ENCODE assay signal across 12 mouse cellular contexts in genomic region chr15:79392527-79392926, GRCm38 (mm10). TPM values are rescaled to one million over a fixed set of nuclear protein-coding genes. Genes with fewer than 3 reads are reported as not detected.
A peak's percentile ranks its signal among the peaks of the same experiment; 100 is the strongest.
DNase-seq lines count a peak whose midpoint lies in the region; ATAC-seq and TF ChIP-seq lines count a peak whose summit lies in the region.
"Had no signal": no experiment of that assay in that cellular context is flagged by ENCODE, and none has a peak within 500 bp of the region (broad histone marks: within the 10 kb centered on the region; RNA-seq: fewer than 3 reads in every experiment).

No protein-coding gene starts in this region.

- H3K27ac ChIP-seq in gastrocnemius, adult 2 months = peak overlapping the region; percentile 89
- H3K27ac ChIP-seq in hindbrain, embryonic 15.5 days (replicated peaks) = 0 out of 2 replicates have a peak overlapping the region, but pooled peaks have one; percentile 28
- H3K27ac ChIP-seq in hindbrain, embryonic 16.5 days (ENCODE audit: low read depth, low read length) = no peak overlapping the region
- 0 out of 2 replicates have a peak overlapping the region, but pooled peaks have one; percentile 63 for H3K27ac ChIP-seq in midbrain, embryonic 10.5 days (replicated peaks)
- H3K27ac ChIP-seq in midbrain, embryonic 13.5 days = no peak overlapping the region

- peaks cover 45% of the 10 kb centered on the region for H3K4me1 ChIP-seq in hindbrain, embryonic 15.5 days (replicated peaks)
- peaks cover 13% of the 10 kb centered on the region for H3K4me1 ChIP-seq in hindbrain, embryonic 16.5 days (ENCODE audit: control insufficient read depth, insufficient read depth, low read depth, low read length)
- H3K4me1 ChIP-seq in midbrain, embryonic 10.5 days = peaks cover 56% of the 10 kb centered on the region
- H3K4me1 ChIP-seq in midbrain, embryonic 13.5 days (replicated peaks) = peaks cover 41% of the 10 kb centered on the region

- TF ChIP-seq CTCF in gastrocnemius, adult 2 months (IDR thresholded peaks at IDR 0.05) = no peak

- H3K4me3 ChIP-seq in gastrocnemius, adult 2 months = peak overlapping the region; percentile 23; the same call in 1 of the 2 replicates
- H3K4me3 ChIP-seq in hindbrain, embryonic 15.5 days = no peak overlapping the region
- no peak overlapping the region for H3K4me3 ChIP-seq in hindbrain, embryonic 16.5 days (ENCODE audit: low read length)
- no peak overlapping the region for H3K4me3 ChIP-seq in midbrain, embryonic 10.5 days
- no peak overlapping the region for H3K4me3 ChIP-seq in midbrain, embryonic 13.5 days (replicated peaks)

- no peaks in the 10 kb centered on the region for H3K9me3 ChIP-seq in hindbrain, embryonic 15.5 days
- no peaks in the 10 kb centered on the region for H3K9me3 ChIP-seq in hindbrain, embryonic 16.5 days (ENCODE audit: control insufficient read depth, low read length)
- H3K9me3 ChIP-seq in midbrain, embryonic 10.5 days (replicated peaks) = no peaks in the 10 kb centered on the region
- no peaks in the 10 kb centered on the region for H3K9me3 ChIP-seq in midbrain, embryonic 13.5 days

- no peaks in the 10 kb centered on the region for H3K36me3 ChIP-seq in hindbrain, embryonic 15.5 days
- H3K36me3 ChIP-seq in hindbrain, embryonic 16.5 days (ENCODE audit: control insufficient read depth, insufficient read depth, low read length) = no peaks in the 10 kb centered on the region
- peaks cover 21% of the 10 kb centered on the region for H3K36me3 ChIP-seq in midbrain, embryonic 10.5 days
- H3K36me3 ChIP-seq in midbrain, embryonic 13.5 days = peaks cover 9% of the 10 kb centered on the region; the same call in 1 of the 2 replicates

- no peak for ATAC-seq in hindbrain, embryonic 15.5 days (ENCODE audit: low FRiP score, low read depth)
- ATAC-seq in hindbrain, embryonic 16.5 days = no peak
- ATAC-seq in midbrain, embryonic 13.5 days = no peak
- ATAC-seq: inflammation-experienced regulatory T-cells, adult 6 months had no signal

- DNase-seq in gastrocnemius, adult 2 months = no peak
- no peak for DNase-seq in gastrocnemius, adult 18-20 months (ENCODE audit: low spot score)
- no peak for DNase-seq in midbrain, embryonic 10.5 days (ENCODE audit: low spot score)
- no peak for DNase-seq in embryo, embryonic 11 days
- DNase-seq in gastrocnemius, postnatal 14 days = no peak
- DNase-seq: adrenal gland, postnatal 36 days; cerebellum, adult 11 months; thymus, adult 2 months had no signal

- intact Hi-C loops in gastrocnemius, adult 2 months (cut with DNase I) = no loop called here
- intact Hi-C loops in gastrocnemius, postnatal 14 days (cut with DNase I; ENCODE audit: low total_unique reads) = loop anchor here (5.0 kb wide), 1 partner anchor 75 kb away; no protein-coding TSS in a partner anchor

- H3K4me2 ChIP-seq in hindbrain, embryonic 15.5 days = no peak overlapping the region
- no peak overlapping the region for H3K4me2 ChIP-seq in hindbrain, embryonic 16.5 days (ENCODE audit: low read length)
- H3K4me2 ChIP-seq in midbrain, embryonic 13.5 days (replicated peaks) = no peak overlapping the region

- H3K27me3 ChIP-seq in hindbrain, embryonic 15.5 days = no peaks in the 10 kb centered on the region
- H3K27me3 ChIP-seq in hindbrain, embryonic 16.5 days (replicated peaks; ENCODE audit: control insufficient read depth, insufficient read depth, low read length) = no peaks in the 10 kb centered on the region
- H3K27me3 ChIP-seq in midbrain, embryonic 10.5 days (ENCODE audit: low read depth, poor library complexity, severe bottlenecking) = no peaks in the 10 kb centered on the region
- no peaks in the 10 kb centered on the region for H3K27me3 ChIP-seq in midbrain, embryonic 13.5 days

- H3K9ac ChIP-seq in hindbrain, embryonic 15.5 days = no peak overlapping the region
- H3K9ac ChIP-seq in hindbrain, embryonic 16.5 days (ENCODE audit: low read depth, low read length) = no peak overlapping the region
- no peak overlapping the region for H3K9ac ChIP-seq in midbrain, embryonic 13.5 days (replicated peaks)

- 94% methylated on average over 5 of the region's 5 CpGs for WGBS in hindbrain, embryonic 15.5 days
- WGBS in hindbrain, embryonic 16.5 days = 90% methylated on average over 5 of the region's 5 CpGs
- 85% methylated on average over 5 of the region's 5 CpGs for WGBS in midbrain, embryonic 10.5 days
- 89% methylated on average over 5 of the region's 5 CpGs for WGBS in midbrain, embryonic 13.5 days

RNA-seq across cellular contexts. Expression of gene Tmem184b, which starts 10.8 kb away (rescaled TPM):
- total RNA-seq in gastrocnemius, adult 2 months (2021) = 10 to 100 TPM; 26.1 to 36.7 TPM
- 10 to 100 TPM; 23.6 to 31.2 TPM for total RNA-seq in gastrocnemius, adult 18-20 months (2021)
- polyA plus RNA-seq in hindbrain, embryonic 15.5 days (2015; fragmentation: Nextera tagmentation; extraction: Ambion mirVana) = 45.7 and 51.6 TPM in 2 replicates
- polyA plus RNA-seq in hindbrain, embryonic 16.5 days (2015; fragmentation: Nextera tagmentation; extraction: Ambion mirVana) = 42.4 and 54.9 TPM in 2 replicates
- 56.3 and 58.7 TPM in 2 replicates for polyA plus RNA-seq in midbrain, embryonic 10.5 days (2016; fragmentation: Nextera tagmentation; extraction: Ambion mirVana)
- polyA plus RNA-seq in midbrain, embryonic 13.5 days (2015; fragmentation: Nextera tagmentation; extraction: Ambion mirVana) = 32.8 and 35.0 TPM in 2 replicates
- total RNA-seq in gastrocnemius, postnatal 14 days (2021) = 10 to 100 TPM; 31.5 to 32.6 TPM

RNA-seq across cellular contexts. Expression of gene Maff, which starts 46.1 kb away (rescaled TPM):
- 1 to 10 TPM; 4.0 to 8.8 TPM for total RNA-seq in gastrocnemius, adult 2 months (2021)
- 10 to 100 TPM in 1 of 2 experiments, 1 to 10 TPM in 1; 6.6 to 10.1 TPM for total RNA-seq in gastrocnemius, adult 18-20 months (2021)
- polyA plus RNA-seq in hindbrain, embryonic 15.5 days (2015; fragmentation: Nextera tagmentation; extraction: Ambion mirVana) = 1.00 and 1.0 TPM in 2 replicates
- 1.1 and 1.2 TPM in 2 replicates for polyA plus RNA-seq in hindbrain, embryonic 16.5 days (2015; fragmentation: Nextera tagmentation; extraction: Ambion mirVana)
- 1.3 TPM in 2 replicates for polyA plus RNA-seq in midbrain, embryonic 10.5 days (2016; fragmentation: Nextera tagmentation; extraction: Ambion mirVana)
- polyA plus RNA-seq in midbrain, embryonic 13.5 days (2015; fragmentation: Nextera tagmentation; extraction: Ambion mirVana) = 0.76 and 0.79 TPM in 2 replicates
- 1 to 10 TPM; 1.4 to 2.7 TPM for total RNA-seq in gastrocnemius, postnatal 14 days (2021)

Comparison
In these comparisons a context has a peak if more than half of its experiments do, and no peak if none do; other contexts are left out.
1. H3K27ac ChIP-seq: peak in gastrocnemius, adult 2 months (single experiment), hindbrain, embryonic 15.5 days (single experiment) and midbrain, embryonic 10.5 days (single experiment); none in hindbrain, embryonic 16.5 days (single experiment) and midbrain, embryonic 13.5 days (single experiment).